Mouse (Mus musculus) 3T3-L1 (cell line): ENCODE results near the gene Npffr2.
"Not testable (repeated sequence)": the region's sequence is repeated elsewhere in the genome, so short reads cannot be mapped to it uniquely, and the experiment has no call there.

Source experiments
- DNase-seq: peaks from one replicate; pipeline ENCODE4 v3.0.0-alpha.2; 2015; ENCODE audit warnings: low read depth, low spot score

The Npffr2 gene

GRCm38 (mm10) chr5:89526878-89527578, at the start of gene Npffr2:
Gene Npffr2, plus strand, starts transcription at chr5:89527429.
- DNase-seq = no peak

DNA sequence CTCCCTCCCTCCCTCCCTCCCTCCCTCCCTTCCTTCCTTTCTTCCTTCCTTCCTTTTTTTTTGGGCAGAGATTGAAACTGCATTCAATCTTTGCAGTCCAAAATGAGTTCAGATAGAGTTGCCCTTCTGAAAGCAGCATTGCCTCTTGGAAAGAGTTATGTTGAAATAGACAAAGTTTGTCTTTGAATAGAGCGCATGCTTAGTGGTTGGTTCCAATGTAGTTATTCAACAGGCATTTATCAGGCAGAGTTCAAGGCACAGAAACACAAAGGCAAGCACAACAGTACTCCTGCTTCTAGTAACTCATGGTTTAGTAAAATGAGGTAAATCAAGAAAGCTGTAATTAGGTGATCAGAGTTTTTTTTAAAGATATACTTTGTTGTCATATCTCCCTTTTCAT, 34.7 kb upstream of the Npffr2 start:
- no peak for DNase-seq

- peak; percentile 4 for DNase-seq
Observed at GRCm38 (mm10) chr5:89500182-89500581, 27.0 kb upstream of the Npffr2 start.

- DNase-seq = no peak
Observed at GRCm38 (mm10) chr5:89518641-89519040, 8.6 kb upstream of the Npffr2 start.

DNA sequence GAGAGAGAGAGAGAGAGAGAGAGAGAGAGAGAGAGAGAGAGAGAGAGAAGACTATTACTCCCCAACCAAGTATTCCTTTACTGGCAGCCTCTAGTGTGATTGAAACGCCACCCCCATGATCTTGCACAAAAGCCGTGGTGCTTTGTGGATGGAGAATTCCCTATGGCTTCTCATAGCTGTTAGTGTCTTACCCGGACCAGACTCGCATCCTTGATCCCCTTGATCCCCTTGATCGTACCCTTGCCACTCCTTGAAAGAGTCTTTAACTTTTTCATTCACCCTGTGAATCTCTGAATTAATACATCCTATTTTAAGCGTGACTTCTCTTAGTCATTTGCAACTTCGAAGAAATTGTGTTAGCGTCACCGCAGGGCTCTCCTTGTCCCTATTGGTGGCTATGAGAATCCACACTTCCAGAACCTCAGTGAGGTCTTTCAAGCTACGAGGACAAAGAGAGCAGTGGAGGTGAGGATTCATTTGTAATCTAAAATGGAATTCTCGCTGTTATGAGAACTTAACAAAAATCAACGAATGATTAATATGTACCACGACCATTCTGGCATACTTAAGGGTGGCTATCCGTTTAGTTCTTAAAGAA, 949 bp upstream of the Npffr2 start:
- no peak for DNase-seq

- DNase-seq = no peak
Observed at GRCm38 (mm10) chr5:89528951-89529350, 1.7 kb downstream of the Npffr2 start.

DNA sequence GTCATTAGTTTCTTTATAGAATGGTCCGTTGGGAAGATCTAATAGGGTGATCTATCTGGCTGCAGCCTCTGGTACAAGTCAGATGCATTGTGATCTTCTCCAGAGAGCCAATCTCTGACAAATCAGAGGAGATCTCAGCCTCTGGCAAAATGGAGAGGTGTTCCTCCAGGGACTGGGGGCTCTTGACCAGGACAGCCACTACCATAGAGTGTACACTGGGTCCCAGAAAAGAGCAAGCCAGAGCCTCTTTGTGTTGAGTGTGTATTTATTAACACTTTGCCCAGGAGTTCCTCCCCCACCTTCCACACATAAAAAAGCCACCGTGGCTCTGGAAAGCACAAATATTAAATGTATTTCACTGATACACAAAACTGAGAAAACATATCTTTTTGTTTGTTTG, 2.2 kb downstream of the Npffr2 start:
- no peak for DNase-seq

- DNase-seq = no peak
Observed at GRCm38 (mm10) chr5:89536018-89536417, 8.8 kb downstream of the Npffr2 start.

DNA sequence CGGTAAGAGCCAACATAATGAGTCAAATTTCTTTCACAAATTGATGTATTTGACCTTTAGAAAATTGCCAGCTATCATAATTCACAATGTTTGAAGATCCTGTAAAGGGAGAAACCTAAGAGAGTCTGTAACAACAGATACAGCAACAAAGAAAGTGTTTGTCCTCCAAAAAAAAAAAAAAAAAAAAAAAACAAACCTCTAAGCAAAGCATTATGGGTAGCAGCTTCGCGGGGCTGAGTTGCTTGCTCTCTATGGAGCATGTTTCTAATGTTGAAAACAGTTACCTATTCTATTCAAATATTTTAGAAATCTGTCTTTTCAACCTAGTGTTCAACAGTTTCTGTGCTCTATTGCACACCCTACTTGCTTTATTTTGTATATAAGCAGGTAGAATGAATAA, 15.2 kb downstream of the Npffr2 start:
- DNase-seq = no peak

DNA sequence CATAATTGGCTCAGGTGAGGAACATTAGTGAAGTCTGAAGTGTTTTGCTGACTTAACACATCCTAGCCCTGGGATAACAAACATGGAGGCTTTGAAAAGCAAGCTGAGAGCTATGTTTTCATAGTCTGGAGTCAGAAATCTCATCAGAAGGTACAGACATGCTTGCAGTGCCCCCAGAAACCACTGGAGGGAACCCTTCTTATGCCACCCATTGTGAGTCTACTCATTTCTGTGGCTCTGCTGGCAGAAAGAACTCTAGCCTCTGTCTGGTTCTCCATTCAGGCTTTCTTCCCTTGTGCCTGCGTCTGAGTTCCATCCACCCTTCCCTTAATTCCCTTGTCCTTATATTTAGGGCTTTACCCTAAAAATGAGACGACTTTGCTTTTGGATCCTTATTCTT, 16.2 kb downstream of the Npffr2 start:
- DNase-seq = peak; percentile 62

GRCm38 (mm10) chr5:89559118-89559517, 31.9 kb downstream of the Npffr2 start:
- not testable (repeated sequence) for DNase-seq

GRCm38 (mm10) chr5:89561381-89561780, 34.2 kb downstream of the Npffr2 start:
- no peak for DNase-seq

DNA sequence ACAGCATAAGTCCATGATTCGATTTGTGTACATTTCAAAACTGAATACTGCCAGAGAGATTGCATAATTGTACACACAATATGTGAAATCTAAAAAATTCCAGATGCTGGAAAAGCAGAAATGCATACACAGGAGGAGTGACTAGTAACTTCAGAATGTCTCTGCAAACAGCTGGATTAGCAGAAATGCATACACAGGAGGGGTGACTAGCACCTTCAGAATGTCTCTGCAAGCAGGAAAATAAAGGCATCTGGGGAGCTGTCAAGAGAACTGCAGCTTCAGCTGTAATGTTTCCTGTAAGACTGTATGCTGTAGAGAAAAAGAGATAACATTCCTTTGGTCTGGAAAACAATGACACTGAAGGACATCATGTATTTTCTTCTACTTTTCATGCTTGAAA, 51.4 kb downstream of the Npffr2 start:
- no peak for DNase-seq

DNA sequence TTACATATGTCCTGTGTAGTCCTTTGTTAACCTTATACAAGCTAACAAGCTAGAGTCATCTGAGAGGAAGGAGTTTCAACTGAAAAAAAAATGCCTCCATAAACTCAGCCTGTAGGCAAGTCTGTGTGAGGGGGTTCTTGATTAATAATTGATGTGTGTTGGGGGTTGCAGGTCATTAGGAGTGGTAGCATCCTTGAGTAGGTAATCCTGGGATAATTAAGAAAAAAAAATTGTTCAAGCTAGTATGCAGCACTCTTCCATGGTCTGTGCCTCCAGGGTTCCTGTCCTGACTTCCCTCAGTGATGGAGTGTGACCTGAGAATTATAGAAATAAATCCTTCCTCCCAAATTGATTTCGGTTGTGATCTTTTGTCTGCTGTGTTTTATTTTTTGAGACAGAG, 52.0 kb downstream of the Npffr2 start:
- no peak for DNase-seq

DNA sequence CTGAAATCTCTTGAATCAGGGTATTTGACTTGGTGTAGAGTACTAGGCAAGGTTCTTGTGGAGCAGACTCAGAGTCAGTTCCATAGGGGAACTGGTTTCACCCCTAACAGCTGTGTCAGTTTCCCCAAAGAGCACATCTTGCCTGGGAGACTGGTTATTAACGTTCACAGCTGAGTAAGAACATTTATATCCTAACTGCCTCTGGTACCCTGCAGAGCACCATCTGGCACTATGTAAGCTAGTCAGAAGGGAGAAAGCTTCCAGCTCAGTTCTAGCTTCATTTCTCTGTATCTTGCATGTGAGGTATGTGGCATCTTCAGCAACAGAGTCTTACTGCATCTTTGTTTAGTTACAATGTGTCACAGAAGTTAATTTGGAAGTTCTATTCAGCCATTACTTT, 53.9 kb downstream of the Npffr2 start:
- DNase-seq = no peak

DNA sequence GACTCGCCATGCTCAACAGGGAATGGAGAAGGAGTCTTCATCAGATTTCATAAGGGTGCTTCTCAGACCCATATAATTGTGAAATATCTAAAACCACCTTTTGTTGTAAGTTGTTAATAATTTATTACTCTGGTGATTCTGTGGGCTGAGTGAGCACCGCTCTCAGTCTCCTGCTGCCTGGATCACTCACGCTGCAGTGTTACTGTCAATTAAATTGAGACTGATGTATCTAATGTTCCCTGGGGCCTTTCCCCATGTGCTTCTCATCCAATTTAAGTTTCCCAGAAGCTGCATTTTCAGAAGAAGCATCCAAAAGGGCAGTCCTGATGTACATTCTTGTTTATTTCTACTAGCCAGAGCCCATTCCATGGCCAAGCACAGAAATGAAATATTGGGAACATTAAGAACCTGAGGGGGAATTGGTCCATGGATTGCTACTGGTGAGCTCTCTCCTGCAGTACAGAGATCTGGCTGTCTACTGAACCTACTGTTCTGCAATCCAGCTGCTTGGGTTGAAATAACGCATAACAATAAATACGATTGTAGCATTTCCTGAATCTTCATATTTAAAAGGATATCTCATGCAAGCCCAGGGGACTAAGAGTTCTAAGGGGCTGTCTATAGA, 54.6 kb downstream of the Npffr2 start:
- DNase-seq = no peak

GRCm38 (mm10) chr5:89585021-89585420, 57.8 kb downstream of the Npffr2 start:
- DNase-seq = no peak

GRCm38 (mm10) chr5:89592301-89592700, 65.1 kb downstream of the Npffr2 start:
- no peak for DNase-seq

- no peak for DNase-seq
Observed at GRCm38 (mm10) chr5:89611322-89612015, 84.2 kb downstream of the Npffr2 start.

DNA sequence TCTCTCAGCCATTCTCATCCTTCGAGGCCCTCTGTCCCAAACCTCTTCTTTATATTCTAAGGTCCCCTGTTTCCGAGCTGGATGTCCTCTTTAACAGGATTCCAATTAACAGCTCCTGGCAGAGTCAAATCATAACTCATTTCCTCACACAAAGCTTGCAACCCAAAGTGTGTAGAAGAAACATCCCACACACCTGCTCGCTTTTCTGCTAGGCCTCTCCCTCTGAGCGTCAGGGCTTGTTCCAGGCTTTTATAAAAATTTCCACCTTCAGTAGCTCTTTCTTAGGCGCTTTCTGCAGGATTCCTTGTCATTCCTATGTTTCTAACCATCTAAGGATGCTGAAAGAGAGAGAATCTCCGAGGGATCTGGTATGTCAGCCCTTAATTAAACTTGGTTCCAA, 85.0 kb downstream of the Npffr2 start:
- DNase-seq = no peak

DNA sequence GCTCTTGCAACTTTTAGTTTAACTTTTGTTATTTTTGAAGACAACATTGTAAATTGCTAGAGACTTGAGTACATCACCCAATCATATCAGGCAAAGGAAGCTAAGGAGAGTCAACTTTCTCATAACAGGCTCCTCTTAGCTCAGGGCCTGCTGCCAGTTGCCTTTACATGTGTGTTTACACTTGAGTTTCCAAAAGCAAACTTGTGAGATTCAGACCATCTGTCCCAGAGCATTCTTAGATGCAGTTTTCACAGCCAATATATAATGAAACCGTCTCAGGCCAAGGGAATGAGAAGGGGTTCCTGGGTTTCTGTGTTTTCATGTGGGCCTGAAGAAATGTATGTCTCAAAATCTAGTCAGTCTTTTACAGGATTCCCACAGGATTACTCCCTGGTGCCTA, 104.4 kb downstream of the Npffr2 start:
- no peak for DNase-seq
